Mouse (Mus musculus) forebrain, embryonic 16.5 days (tissue): ENCODE data around the gene Adgrg5. TPM values are rescaled to one million over a fixed set of nuclear protein-coding genes. Genes with fewer than 3 reads are reported as not detected.

ENCODE experiments used
- ATAC-seq: fragments of 200-750 bp; cut with Nextera tagmentation; 2 replicates; pipeline ENCODE4 v1.8.0; 2017; ENCODE audit warnings: mild to moderate bottlenecking, moderate library complexity
- H3K27ac ChIP-seq: fragments of 300-500 bp; sonication (generic); 2 replicates; pipeline ENCODE4 v1.5.1; 2014; ENCODE audit warnings: low read length, control low read depth
- H3K27me3 ChIP-seq: fragments of 300-500 bp; sonication (generic); replicated peaks from 2 replicates; pipeline ENCODE4 v1.6.1; 2014; ENCODE audit warnings: low read length; ENCODE audit not compliant: control insufficient read depth, insufficient read depth
- H3K36me3 ChIP-seq: fragments of 300-500 bp; sonication (generic); 2 replicates; pipeline ENCODE4 v1.6.1; 2014; ENCODE audit not compliant: control insufficient read depth, insufficient read depth
- H3K4me1 ChIP-seq: fragments of 300-500 bp; sonication (generic); replicated peaks from 2 replicates; pipeline ENCODE4 v1.6.1; 2014; ENCODE audit warnings: low read length; ENCODE audit not compliant: control insufficient read depth, insufficient read depth
- H3K4me2 ChIP-seq: fragments of 300-500 bp; sonication (generic); 2 replicates; pipeline ENCODE4 v1.6.1; 2014; ENCODE audit warnings: mild to moderate bottlenecking, low read length, control low read depth
- H3K4me3 ChIP-seq: fragments of 300-500 bp; sonication (generic); replicated peaks from 2 replicates; pipeline ENCODE4 v1.5.1; 2014; ENCODE audit warnings: mild to moderate bottlenecking, low read length, control low read depth
- H3K9ac ChIP-seq: fragments of 300-500 bp; sonication (generic); replicated peaks from 2 replicates; pipeline ENCODE4 v1.6.1; 2014; ENCODE audit warnings: low read depth, low read length, control low read depth
- H3K9me3 ChIP-seq: fragments of 300-500 bp; sonication (generic); 2 replicates; pipeline ENCODE4 v1.6.1; 2016; ENCODE audit warnings: low read length; ENCODE audit not compliant: control insufficient read depth
- WGBS: fragments of 180-500 bp; shearing (Covaris S2); extraction: QIAGEN DNeasy Blood & Tissue Kit; methylation state at CpG from one replicate; pipeline ENCODE4 v1.1.7; 2014; 5-methylcytosine and 5-hydroxymethylcytosine counted together
- polyA plus RNA-seq: library from polyadenylated mRNA; unstranded; fragments of >200 nt; fragmentation: Nextera tagmentation; extraction: Ambion mirVana; gene quantifications from 2 replicates; pipeline ENCODE4 v1.2.1, GENCODE M21; 2015

Adgrg5 gene
- polyA plus RNA-seq, 1 experiment from 2014 or later: not detected

DNA sequence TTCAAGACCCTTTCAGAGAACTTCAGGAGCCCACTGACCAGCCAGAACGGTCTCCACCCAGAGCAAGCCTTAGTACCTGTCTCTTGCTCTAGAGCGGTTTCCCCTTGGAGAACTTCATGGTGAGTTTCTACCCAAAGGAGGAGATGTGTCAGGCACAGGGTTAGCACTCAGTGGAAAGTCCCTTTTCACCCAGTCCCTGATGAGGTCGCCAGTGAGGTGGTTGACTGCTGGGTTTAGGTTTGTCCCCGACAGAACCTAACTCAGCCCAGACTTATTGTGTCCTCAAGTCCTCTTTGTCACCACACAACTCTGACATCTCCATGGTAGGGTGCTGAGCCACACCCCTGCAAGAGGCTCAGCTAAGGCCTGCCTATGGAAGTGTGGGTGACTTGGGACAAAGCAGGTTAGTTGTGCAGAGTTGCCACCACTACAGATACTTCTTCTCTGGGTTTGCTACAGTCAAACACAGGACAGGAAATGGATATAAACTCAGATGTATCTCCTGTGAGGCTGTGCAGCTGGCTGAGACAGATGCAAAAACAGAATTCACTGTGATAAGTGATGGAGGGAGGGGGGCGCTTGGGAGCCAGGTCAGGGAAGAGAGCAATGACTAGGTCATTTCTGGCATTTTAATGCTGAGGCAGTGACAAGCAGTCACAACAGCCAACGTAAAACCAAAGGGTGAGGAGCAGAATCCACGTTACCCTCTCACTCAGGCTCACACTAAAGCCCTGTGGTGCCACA, 30.3 kb downstream of the Adgrg5 start:
- H3K4me2 ChIP-seq: no peak overlapping the region
- no peak overlapping the region for H3K27ac ChIP-seq
- peaks cover 11% of the 10 kb centered on the region for H3K4me1 ChIP-seq
- no peak overlapping the region for H3K9ac ChIP-seq
- no peaks in the 10 kb centered on the region for H3K27me3 ChIP-seq
- H3K4me3 ChIP-seq: no peak overlapping the region
- WGBS: 63% methylated on average over 7 of the region's 7 CpGs
- no peaks in the 10 kb centered on the region for H3K9me3 ChIP-seq
- ATAC-seq: no peak
- no peaks in the 10 kb centered on the region for H3K36me3 ChIP-seq

DNA sequence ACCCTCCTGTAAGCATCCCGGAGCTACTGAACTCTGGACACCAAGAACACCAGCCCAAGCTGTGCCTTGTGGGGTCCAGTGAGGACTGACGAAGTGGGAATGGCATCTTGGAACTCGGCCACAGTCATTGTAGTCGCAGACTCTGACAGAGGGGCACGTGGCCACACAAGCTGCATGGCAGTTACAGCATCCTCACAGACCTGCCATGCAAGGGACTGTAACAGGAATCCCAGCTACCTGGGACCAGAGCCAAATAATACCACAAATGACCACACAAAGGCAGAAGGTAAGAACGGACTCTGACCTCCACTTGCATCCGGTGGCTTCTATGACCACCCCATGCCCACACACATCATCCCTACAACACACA, 30.9 kb downstream of the Adgrg5 start:
- Histone ChIP-seq H3K4me3 (no peak overlapping the region), H3K9me3 (no peaks in the 10 kb centered on the region), H3K9ac (no peak overlapping the region), H3K4me2 (no peak overlapping the region), H3K4me1 (peaks cover 11% of the 10 kb centered on the region), H3K27me3 (no peaks in the 10 kb centered on the region), H3K27ac (no peak overlapping the region), H3K36me3 (no peaks in the 10 kb centered on the region)
- ATAC-seq: peak; percentile 54
- 38% methylated on average over 7 of the region's 7 CpGs for WGBS

DNA sequence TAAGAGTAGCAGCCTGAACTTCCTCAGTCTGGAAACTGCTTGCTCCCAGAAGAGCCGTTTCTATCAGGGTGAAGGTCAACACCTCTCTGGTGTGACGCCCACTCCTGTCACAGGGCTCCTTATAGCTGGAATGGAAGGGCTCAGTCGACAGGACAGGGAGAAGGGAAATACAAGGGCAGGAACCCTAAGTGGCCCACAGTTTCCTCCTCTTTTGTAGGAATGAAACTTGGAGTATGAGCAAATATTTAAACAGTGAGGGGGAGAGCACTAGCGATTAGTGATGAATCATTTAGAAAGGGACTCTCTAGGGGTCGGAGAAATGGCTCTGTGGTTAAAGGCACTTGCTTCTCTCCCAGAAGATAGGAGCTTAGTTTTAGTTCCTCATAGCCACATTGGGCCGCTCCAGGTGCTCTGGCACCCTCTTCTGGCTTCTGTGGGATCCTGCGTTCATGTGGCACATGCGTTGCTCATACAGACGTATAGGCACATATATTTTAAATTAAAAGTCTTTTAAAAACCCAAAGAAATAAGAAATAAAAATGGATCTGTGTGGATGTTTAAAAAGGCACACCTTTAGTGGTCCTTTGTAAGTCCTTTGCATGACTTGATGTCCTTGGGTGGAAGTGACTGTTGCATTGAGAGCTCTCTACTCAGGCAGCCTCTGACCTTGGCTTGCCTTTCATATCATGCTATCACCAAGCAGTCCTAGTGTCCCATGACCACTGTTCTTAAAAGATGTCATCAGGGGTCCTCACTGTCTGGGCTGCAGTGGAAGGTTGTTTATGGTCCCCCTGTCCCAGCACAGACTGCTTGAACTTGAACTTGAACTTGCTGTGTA, 31.6 kb downstream of the Adgrg5 start:
- H3K4me1 ChIP-seq: peaks cover 11% of the 10 kb centered on the region
- no peaks in the 10 kb centered on the region for H3K27me3 ChIP-seq
- H3K36me3 ChIP-seq: no peaks in the 10 kb centered on the region
- no peaks in the 10 kb centered on the region for H3K9me3 ChIP-seq
- 42% methylated on average over 9 of the region's 9 CpGs for WGBS
- H3K27ac ChIP-seq: no peak overlapping the region
- no peak overlapping the region for H3K4me2 ChIP-seq
- H3K4me3 ChIP-seq: no peak overlapping the region
- peak; percentile 43; the same call in 1 of the 2 replicates for ATAC-seq
- H3K9ac ChIP-seq: no peak overlapping the region

DNA sequence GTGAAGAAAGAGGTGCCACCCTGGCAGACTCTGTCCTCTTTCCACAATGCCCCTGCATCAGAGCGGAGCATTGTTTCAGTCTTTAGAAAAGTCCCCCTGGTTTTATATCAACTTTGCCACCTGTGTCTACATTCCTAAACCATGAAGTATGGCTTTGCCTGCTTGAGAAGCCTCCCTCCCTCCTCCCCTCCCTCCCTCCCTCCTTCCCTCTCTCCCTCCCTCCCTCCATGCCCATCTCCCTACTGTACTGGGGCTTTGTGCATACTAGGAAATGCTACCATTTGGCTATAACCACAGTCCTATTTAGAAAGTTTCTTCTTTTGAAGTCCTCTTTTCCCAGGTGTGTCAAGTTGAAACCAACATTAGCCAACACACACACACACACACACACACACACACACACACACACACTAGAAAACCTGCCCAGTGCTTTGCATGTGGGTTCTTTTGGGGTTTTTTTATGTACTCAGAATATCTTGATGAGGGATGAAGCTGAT, 32.6 kb downstream of the Adgrg5 start:
- WGBS: 72% methylated on average over 1 of the region's 1 CpGs
- Histone ChIP-seq H3K4me3 (no peak overlapping the region), H3K27me3 (no peaks in the 10 kb centered on the region), H3K4me2 (no peak overlapping the region), H3K36me3 (no peaks in the 10 kb centered on the region), H3K27ac (no peak overlapping the region), H3K9ac (no peak overlapping the region), H3K4me1 (peaks cover 11% of the 10 kb centered on the region), H3K9me3 (no peaks in the 10 kb centered on the region)
- ATAC-seq: no peak

DNA sequence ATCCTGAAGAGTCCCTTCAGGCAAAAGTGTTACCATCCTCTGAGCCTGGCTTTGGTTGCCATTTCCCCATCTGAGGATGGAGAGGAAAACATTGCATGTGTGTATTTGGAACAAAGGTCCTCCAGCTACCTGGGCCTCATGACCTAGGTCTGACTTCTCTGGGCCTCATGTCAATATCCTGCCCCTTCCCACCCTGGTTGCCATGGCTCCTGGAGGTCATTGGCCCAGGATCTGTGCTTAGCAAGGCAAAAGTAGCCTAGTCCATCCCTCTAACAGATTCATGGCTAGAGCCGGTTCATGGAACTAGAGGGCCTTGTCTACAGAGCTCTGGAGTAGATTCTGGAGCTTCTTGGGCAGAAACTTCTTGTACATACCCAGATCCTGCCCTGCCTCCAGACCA, 38.7 kb downstream of the Adgrg5 start:
- Histone ChIP-seq H3K9me3 (no peaks in the 10 kb centered on the region), H3K27ac (no peak overlapping the region), H3K4me1 (no peaks in the 10 kb centered on the region), H3K27me3 (no peaks in the 10 kb centered on the region), H3K9ac (no peak overlapping the region), H3K4me3 (no peak overlapping the region), H3K4me2 (no peak overlapping the region), H3K36me3 (no peaks in the 10 kb centered on the region)
- 72% methylated on average over 1 of the region's 1 CpGs for WGBS
- no peak for ATAC-seq

DNA sequence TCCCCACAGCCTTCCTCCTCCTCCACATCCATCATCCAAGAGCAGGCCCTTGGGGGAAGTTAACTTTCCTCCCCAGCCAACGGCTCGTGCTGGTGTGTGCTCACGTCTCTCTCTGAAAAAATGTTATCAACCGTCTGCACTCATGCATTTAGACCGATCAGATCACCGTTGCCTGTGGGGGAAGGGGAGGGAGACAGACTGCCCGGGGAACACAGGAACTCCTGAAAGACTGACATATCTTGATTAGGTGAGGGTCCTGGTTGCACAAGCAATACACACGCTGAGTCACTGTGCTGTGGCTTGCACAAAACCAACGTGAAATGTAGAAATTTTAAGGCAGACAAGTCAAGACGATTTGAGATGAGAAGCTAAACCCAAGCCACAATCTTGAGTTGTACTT, 41.3 kb downstream of the Adgrg5 start:
- WGBS: 82% methylated on average over 10 of the region's 10 CpGs
- H3K27me3 ChIP-seq: no peaks in the 10 kb centered on the region
- no peaks in the 10 kb centered on the region for H3K9me3 ChIP-seq
- H3K4me2 ChIP-seq: no peak overlapping the region
- H3K36me3 ChIP-seq: no peaks in the 10 kb centered on the region
- ATAC-seq: no peak
- no peak overlapping the region for H3K4me3 ChIP-seq
- 0 out of 2 replicates have a peak, but pooled peaks cover 3% of the 10 kb centered on the region for H3K4me1 ChIP-seq
- no peak overlapping the region for H3K27ac ChIP-seq
- H3K9ac ChIP-seq: no peak overlapping the region

DNA sequence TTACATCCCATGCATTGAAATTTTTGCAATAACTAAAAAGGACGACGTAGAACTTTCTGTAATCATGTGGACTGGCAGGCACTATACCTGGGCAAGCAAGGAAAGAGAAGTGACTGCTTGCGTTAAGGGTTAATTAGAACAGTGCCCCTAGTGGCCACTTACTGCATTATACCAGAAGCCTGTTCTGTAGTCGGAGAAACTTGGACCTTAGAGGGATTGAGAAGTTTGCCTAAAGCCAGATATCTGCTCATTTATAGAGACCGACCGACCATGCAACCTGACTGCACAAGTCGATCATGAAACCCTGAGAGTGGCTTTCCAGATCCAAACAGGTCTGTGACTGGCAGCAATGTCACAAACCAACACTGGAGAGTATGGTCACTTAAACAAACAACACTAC, 43.1 kb downstream of the Adgrg5 start:
- no peak overlapping the region for H3K27ac ChIP-seq
- no peaks in the 10 kb centered on the region for H3K27me3 ChIP-seq
- no peak overlapping the region for H3K9ac ChIP-seq
- no peak overlapping the region for H3K4me3 ChIP-seq
- ATAC-seq: no peak
- no peaks in the 10 kb centered on the region for H3K36me3 ChIP-seq
- H3K4me2 ChIP-seq: no peak overlapping the region
- 0 out of 2 replicates have a peak, but pooled peaks cover 3% of the 10 kb centered on the region for H3K4me1 ChIP-seq
- WGBS: 20% methylated on average over 7 of the region's 7 CpGs
- no peaks in the 10 kb centered on the region for H3K9me3 ChIP-seq

DNA sequence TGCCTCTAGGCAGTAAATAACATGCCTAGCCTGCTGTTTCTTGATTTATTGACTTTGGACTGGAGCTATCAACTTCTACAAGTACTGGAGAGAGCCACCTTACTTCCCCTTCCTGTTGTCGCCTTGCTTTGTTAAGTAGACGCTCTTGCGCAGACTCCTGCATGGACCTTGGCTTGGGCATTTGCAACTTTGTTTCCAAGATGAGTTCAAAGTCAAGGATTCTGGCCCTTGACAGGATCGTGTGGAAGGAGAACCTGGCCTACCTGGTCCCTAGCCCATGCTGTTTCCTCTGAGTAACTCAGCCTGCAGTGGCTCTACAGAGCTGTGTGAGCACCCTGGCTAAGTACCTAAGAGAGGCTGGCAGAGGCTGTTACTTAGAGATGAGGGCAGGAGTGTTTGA, 43.6 kb downstream of the Adgrg5 start:
- H3K36me3 ChIP-seq: no peaks in the 10 kb centered on the region
- WGBS: 85% methylated on average over 4 of the region's 4 CpGs
- no peak overlapping the region for H3K9ac ChIP-seq
- no peak for ATAC-seq
- no peaks in the 10 kb centered on the region for H3K9me3 ChIP-seq
- H3K4me2 ChIP-seq: no peak overlapping the region
- 0 out of 2 replicates have a peak, but pooled peaks cover 3% of the 10 kb centered on the region for H3K4me1 ChIP-seq
- H3K27me3 ChIP-seq: no peaks in the 10 kb centered on the region
- no peak overlapping the region for H3K4me3 ChIP-seq
- H3K27ac ChIP-seq: no peak overlapping the region

DNA sequence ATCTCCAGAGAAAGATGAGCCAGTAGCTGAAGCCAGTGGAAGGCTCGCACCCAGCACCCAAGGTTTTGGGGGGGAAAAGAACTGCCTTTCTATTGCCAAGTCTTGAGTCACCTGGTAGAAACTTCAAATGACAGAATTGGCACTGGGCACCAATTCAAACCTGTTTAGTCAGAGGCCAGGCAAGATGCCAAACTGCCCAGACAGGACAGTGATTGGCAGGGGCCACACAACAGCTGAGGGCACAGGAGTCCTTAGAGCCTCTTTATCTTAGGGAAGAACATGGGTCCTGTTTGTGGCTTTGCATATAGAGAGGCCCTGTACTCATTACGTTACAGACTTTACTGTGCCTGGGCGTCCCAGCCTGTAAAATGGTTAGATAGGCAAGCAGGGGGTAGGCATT, 44.1 kb downstream of the Adgrg5 start:
- H3K4me3 ChIP-seq: no peak overlapping the region
- H3K9me3 ChIP-seq: no peaks in the 10 kb centered on the region
- H3K9ac ChIP-seq: no peak overlapping the region
- H3K27me3 ChIP-seq: no peaks in the 10 kb centered on the region
- 49% methylated on average over 3 of the region's 3 CpGs for WGBS
- no peaks in the 10 kb centered on the region for H3K36me3 ChIP-seq
- no peak for ATAC-seq
- H3K4me1 ChIP-seq: 0 out of 2 replicates have a peak, but pooled peaks cover 3% of the 10 kb centered on the region
- no peak overlapping the region for H3K4me2 ChIP-seq
- H3K27ac ChIP-seq: no peak overlapping the region
